Comparison of ENCODE assay signal across 8 mouse cellular contexts in genomic region chr7:63211641-63212083, GRCm38 (mm10). TPM values are rescaled to one million over a fixed set of nuclear protein-coding genes. Genes with fewer than 3 reads are reported as not detected.
DNase-seq lines count a peak whose midpoint lies in the region; ATAC-seq and TF ChIP-seq lines count a peak whose summit lies in the region.

No protein-coding gene starts in this region.

- TF ChIP-seq CTCF in embryonic fibroblast, embryonic 13.5 days (IDR thresholded peaks at IDR 0.05; ENCODE audit: borderline replicate concordance, insufficient read depth, low read length), result no peak

- no peaks in the 10 kb centered on the region for H3K27me3 ChIP-seq in limb, embryonic 11.5 days (ENCODE audit: control insufficient read depth, insufficient read depth, low read length)
- H3K27me3 ChIP-seq in stomach, embryonic 15.5 days (replicated peaks), result no peaks in the 10 kb centered on the region

- H3K4me2 ChIP-seq in limb, embryonic 11.5 days (ENCODE audit: low read depth, severe bottlenecking), result peak overlapping the region; percentile 80
- peak overlapping the region; percentile 100 for H3K4me2 ChIP-seq in stomach, embryonic 15.5 days

- TF ChIP-seq POLR2A in embryonic fibroblast, embryonic 13.5 days (IDR thresholded peaks at IDR 0.05; ENCODE audit: low read depth, low read length), result no peak

- WGBS in limb, embryonic 11.5 days, result 1% methylated on average over 13 of the region's 13 CpGs
- 2% methylated on average over 13 of the region's 13 CpGs for WGBS in stomach, embryonic 15.5 days

- in situ Hi-C loops in ES-E14 (cut with MboI; ENCODE audit: low sequenced_read_pairs in 2 of 2, unreplicated experiment in 2 of 2), result no loop called here

- no peak overlapping the region for H3K27ac ChIP-seq in ES-E14 (ENCODE audit: insufficient read depth, low read depth, low read length, poor library complexity, severe bottlenecking)
- no peak overlapping the region for H3K27ac ChIP-seq in embryonic fibroblast, embryonic 13.5 days (ENCODE audit: insufficient read depth, low read length)
- H3K27ac ChIP-seq in limb, embryonic 11.5 days (replicated peaks; ENCODE audit: low read depth, low read length), result no peak overlapping the region
- H3K27ac ChIP-seq in stomach, embryonic 15.5 days, result no peak overlapping the region

- H3K4me1 ChIP-seq in ES-E14 (ENCODE audit: control insufficient read depth in 2 of 2, insufficient read depth in 2 of 2, low read length in 2 of 2, poor library complexity in 1 of 2), result peaks cover 0 to 3% of the 10 kb centered on the region in 2 experiments; a peak in 1 of 4 replicates
- H3K4me1 ChIP-seq in embryonic fibroblast, embryonic 13.5 days (ENCODE audit: control insufficient read depth, insufficient read depth, low read length), result no peaks in the 10 kb centered on the region
- H3K4me1 ChIP-seq in limb, embryonic 11.5 days (ENCODE audit: control insufficient read depth, insufficient read depth, low read length), result no peaks in the 10 kb centered on the region
- H3K4me1 ChIP-seq in stomach, embryonic 15.5 days, result 0 out of 2 replicates have a peak, but pooled peaks cover 3% of the 10 kb centered on the region

- H3K36me3 ChIP-seq in ES-E14 (ENCODE audit: control insufficient read depth, insufficient read depth, low read length, poor library complexity, severe bottlenecking), result no peaks in the 10 kb centered on the region
- no peaks in the 10 kb centered on the region for H3K36me3 ChIP-seq in limb, embryonic 11.5 days (ENCODE audit: control insufficient read depth, insufficient read depth, low read length)
- H3K36me3 ChIP-seq in stomach, embryonic 15.5 days, result no peaks in the 10 kb centered on the region

- peak overlapping the region; percentile 83 to 87 for H3K4me3 ChIP-seq in ES-E14 (ENCODE audit: insufficient read depth in 1 of 2, low read depth in 1 of 2, low read length in 2 of 2, poor library complexity in 1 of 2, severe bottlenecking in 1 of 2)
- H3K4me3 ChIP-seq in embryonic fibroblast, embryonic 13.5 days (ENCODE audit: insufficient read depth, low read length), result peak overlapping the region; percentile 38
- peak overlapping the region; percentile 61 for H3K4me3 ChIP-seq in limb, embryonic 11.5 days (ENCODE audit: low read depth, low read length)
- peak overlapping the region; percentile 59 for H3K4me3 ChIP-seq in stomach, embryonic 15.5 days (replicated peaks)

- no peaks in the 10 kb centered on the region for H3K9me3 ChIP-seq in ES-E14 (ENCODE audit: control insufficient read depth, insufficient read depth, low read depth, low read length)
- no peaks in the 10 kb centered on the region for H3K9me3 ChIP-seq in limb, embryonic 11.5 days (ENCODE audit: control insufficient read depth, low read length)
- no peaks in the 10 kb centered on the region for H3K9me3 ChIP-seq in stomach, embryonic 15.5 days

- no peak for ATAC-seq in limb, embryonic 11.5 days (ENCODE audit: insufficient number of reproducible peaks, low FRiP score, low TSS enrichment, low read depth)
- ATAC-seq in stomach, embryonic 15.5 days (ENCODE audit: insufficient read depth, low FRiP score, low read depth), result peak; percentile 9; the same call in 1 of the 2 replicates
- ATAC-seq in erythroid progenitor cell, adult 5-6 weeks (replicated peaks; ENCODE audit: low FRiP score, poor library complexity, severe bottlenecking), result no peak

- peak; percentile 3 for DNase-seq in kidney, adult 11 months
- DNase-seq in kidney, postnatal 14 days, result no peak
- DNase-seq in ES-E14 (ENCODE audit: low read depth, low spot score), result no peak
- DNase-seq in limb, embryonic 11.5 days (ENCODE audit: low spot score), result no peak
- no peak for DNase-seq in cerebellum, postnatal 4 days (ENCODE audit: low spot score in 2 of 2)

- H3K9ac ChIP-seq in ES-E14 (ENCODE audit: insufficient read depth, low read depth, low read length, poor library complexity, severe bottlenecking), result peak overlapping the region; percentile 75
- H3K9ac ChIP-seq in limb, embryonic 11.5 days (ENCODE audit: low read length), result peak overlapping the region; percentile 68
- no peak overlapping the region for H3K9ac ChIP-seq in stomach, embryonic 15.5 days

TF ChIP-seq in ES-E14, 5 proteins besides CTCF, POLR2A, EP300 and RAD21:
- no peak for TF ChIP-seq ZC3H11A (IDR thresholded peaks at IDR 0.05; ENCODE audit: borderline replicate concordance, low read depth, low read length)
- no peak for TF ChIP-seq MAFK (IDR thresholded peaks at IDR 0.05; ENCODE audit: insufficient read depth, low read depth, low read length)
- TF ChIP-seq CHD2 (IDR thresholded peaks at IDR 0.05; ENCODE audit: low read depth, low read length), result no peak
- no peak for TF ChIP-seq HCFC1 (IDR thresholded peaks at IDR 0.05; ENCODE audit: borderline replicate concordance, insufficient read depth, low read length)

RNA-seq across cellular contexts. Expression of gene Chrna7, which starts 0.7 kb away (rescaled TPM):
- 12.2 and 21.2 TPM in 2 replicates for total RNA-seq in ES-E14 (2012; rRNA removed)
- polyA plus RNA-seq in embryonic fibroblast, embryonic 13.5 days (2011; ENCODE audit: insufficient read length, low read depth, missing spikeins), result 1.3 and 1.7 TPM in 2 replicates
- polyA plus RNA-seq in limb, embryonic 11.5 days (2014; fragmentation: Nextera tagmentation; extraction: Ambion mirVana), result 4.5 and 4.6 TPM in 2 replicates
- 1.4 and 1.6 TPM in 2 replicates for polyA plus RNA-seq in stomach, embryonic 15.5 days (2015; fragmentation: Nextera tagmentation; extraction: Ambion mirVana)
- not detected in 2 replicates for total RNA-seq in erythroid progenitor cell, adult 5-6 weeks (2015; ENCODE audit: low replicate concordance)
- total RNA-seq in erythroid progenitor cell, adult 5-6 weeks (2017; ENCODE audit: low replicate concordance), result not detected in 2 replicates
